Mouse (Mus musculus): ENCODE results near the gene Rhebl1. TPM values are rescaled to one million over a fixed set of nuclear protein-coding genes. Genes with fewer than 3 reads are reported as not detected.

Rhebl1 gene
- polyA plus RNA-seq, 1 experiment from 2014 or later: 29.5 TPM

DNA sequence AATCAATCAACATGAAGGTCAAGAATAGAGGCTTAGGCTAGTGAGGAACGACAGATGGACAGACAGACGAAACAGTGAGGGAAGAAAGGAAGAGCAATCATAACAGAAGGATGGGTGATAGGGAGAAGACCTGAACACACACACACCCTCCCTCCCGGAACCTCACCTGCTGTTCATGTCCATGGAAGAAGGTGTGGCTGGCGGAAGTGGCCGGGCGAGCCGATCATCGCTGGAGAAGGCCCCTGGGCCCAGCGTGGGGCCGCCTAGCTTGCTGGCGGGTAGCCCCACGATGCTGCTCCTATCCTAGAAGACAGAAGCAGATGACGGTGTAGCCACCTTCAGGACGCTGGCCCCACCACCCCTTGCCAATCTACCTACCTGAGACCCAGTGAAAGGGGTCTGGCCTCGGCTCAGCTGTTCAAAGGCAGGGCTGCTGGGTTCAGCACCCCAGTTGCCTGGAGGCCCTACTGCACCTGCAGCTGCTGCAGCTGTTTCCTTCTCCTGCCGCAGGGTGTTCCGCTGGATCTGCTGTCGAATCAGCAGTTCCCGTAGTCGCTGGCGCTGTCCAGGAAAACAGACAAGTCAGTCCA is 43.0 kb downstream of the Rhebl1 start:
- Histone ChIP-seq H3K4me1 (no peaks in the 10 kb centered on the region), H3K4me3 (0 out of 2 replicates have a peak overlapping the region, but pooled peaks have one; percentile 3), H3K27me3 (replicated peaks; ENCODE audit: low read depth, poor library complexity, severe bottlenecking) (no peaks in the 10 kb centered on the region), H3K9me3 (no peaks in the 10 kb centered on the region), H3K27ac (replicated peaks) (no peak overlapping the region), H3K36me3 (replicated peaks) (peaks cover 100% of the 10 kb centered on the region)
- no peak for DNase-seq (ENCODE audit: low spot score)
- 94% methylated on average over 21 of the region's 21 CpGs for WGBS

DNA sequence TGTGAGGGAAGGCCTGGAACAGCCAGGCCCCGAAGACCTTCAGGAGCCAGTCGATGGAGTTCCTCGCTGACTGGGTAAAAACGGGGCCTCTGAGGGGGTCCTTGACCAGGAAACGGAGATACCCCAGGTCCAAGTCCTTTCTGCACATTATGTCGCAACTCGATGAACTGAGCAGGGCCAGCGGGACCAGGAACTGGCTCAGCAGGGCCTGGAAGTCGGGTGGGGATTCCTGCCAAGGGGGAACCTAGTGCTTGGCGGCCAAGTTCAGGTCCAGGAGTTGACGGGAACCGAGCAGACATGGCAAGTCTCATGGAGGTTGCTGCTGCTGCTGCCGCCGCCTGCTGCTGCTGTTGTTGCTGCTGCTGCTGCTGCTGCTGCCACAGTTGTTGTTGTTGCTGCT is 43.7 kb downstream of the Rhebl1 start:
- H3K27ac ChIP-seq (replicated peaks): no peak overlapping the region
- WGBS: 93% methylated on average over 14 of the region's 14 CpGs
- no peak overlapping the region for H3K4me3 ChIP-seq
- no peaks in the 10 kb centered on the region for H3K27me3 ChIP-seq (replicated peaks; ENCODE audit: low read depth, poor library complexity, severe bottlenecking)
- peaks cover 100% of the 10 kb centered on the region for H3K36me3 ChIP-seq (replicated peaks)
- DNase-seq (ENCODE audit: low spot score): no peak
- no peaks in the 10 kb centered on the region for H3K4me1 ChIP-seq
- no peaks in the 10 kb centered on the region for H3K9me3 ChIP-seq

DNA sequence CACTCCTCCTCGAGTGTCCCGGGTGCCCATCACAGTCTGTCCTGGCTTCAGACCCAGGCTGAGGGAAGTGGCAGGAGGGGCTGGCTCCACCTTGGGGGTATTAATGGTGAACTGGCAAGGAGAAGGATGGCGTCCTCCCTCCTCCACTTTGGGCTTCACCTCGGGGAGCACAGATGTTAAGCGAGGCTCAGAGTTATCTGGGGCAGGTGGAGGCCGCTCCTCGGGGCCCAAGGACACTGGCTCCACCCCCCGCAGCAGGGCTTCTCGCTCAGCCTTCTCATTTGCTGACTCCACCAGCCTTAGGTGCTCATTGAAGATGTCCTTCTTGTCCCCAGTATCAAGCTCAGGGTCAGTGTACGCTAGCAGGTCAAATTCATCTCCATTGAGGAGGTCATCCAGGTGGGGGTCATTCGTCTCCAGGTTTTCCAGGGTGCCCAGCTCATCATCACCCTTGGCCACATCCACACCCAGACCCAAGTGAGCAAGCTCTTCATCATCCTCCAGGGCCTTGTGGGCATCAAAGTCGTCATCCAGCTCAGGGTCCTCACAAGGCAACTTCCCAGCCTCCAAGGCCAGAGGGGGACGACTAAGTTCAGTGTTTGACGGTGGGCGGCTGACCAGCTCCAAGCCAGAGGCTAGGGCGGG is 44.3 kb downstream of the Rhebl1 start:
- H3K27ac ChIP-seq (replicated peaks): no peak overlapping the region
- 88% methylated on average over 16 of the region's 16 CpGs for WGBS
- no peaks in the 10 kb centered on the region for H3K27me3 ChIP-seq (replicated peaks; ENCODE audit: low read depth, poor library complexity, severe bottlenecking)
- no peak overlapping the region for H3K4me3 ChIP-seq
- H3K4me1 ChIP-seq: no peaks in the 10 kb centered on the region
- peaks cover 100% of the 10 kb centered on the region for H3K36me3 ChIP-seq (replicated peaks)
- H3K9me3 ChIP-seq: no peaks in the 10 kb centered on the region
- no peak for DNase-seq (ENCODE audit: low spot score)

DNA sequence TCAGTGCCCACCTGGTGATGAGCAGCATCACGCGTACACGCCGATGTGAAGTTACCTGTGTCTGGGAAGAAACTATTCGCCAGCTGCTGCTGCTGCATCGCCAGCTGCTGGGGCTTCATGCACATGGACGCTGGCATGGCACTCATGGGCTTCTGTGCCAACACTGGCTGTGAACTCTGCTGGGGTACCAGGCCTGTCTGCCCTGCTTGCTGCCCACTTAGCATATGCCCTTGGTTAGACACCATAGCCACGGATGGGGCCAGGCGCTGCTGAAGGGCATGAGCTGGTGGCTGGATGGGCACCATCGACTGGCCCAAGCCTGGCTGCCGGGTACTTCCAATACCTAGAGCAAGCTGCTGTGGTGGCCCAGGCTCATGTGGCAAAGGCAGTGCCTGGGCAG is 45.2 kb downstream of the Rhebl1 start:
- H3K36me3 ChIP-seq (replicated peaks): peaks cover 100% of the 10 kb centered on the region
- no peaks in the 10 kb centered on the region for H3K9me3 ChIP-seq
- no peaks in the 10 kb centered on the region for H3K4me1 ChIP-seq
- H3K27me3 ChIP-seq (replicated peaks; ENCODE audit: low read depth, poor library complexity, severe bottlenecking): no peaks in the 10 kb centered on the region
- no peak overlapping the region for H3K27ac ChIP-seq (replicated peaks)
- no peak for DNase-seq (ENCODE audit: low spot score)
- no peak overlapping the region for H3K4me3 ChIP-seq
- WGBS: 95% methylated on average over 11 of the region's 11 CpGs

DNA sequence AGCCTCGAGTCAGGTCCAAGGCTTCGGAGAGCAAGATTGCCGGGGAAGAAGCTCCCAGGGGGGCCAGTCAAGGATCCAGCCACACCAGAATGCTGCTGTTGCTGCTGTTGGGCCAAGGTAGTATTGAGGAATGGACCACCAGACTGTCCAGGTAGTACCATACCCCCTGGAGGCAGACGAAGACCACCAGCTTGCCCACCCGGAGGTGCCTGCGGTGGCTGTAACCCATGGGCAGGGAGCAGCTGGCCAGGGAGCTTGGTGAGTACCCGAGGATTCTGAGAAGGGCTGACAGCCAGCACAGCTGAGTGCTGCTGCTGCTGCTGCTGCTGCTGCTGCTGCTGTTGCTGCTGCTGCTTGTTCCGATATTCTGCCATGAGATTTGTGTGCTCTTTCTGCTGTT is 48.2 kb downstream of the Rhebl1 start:
- no peaks in the 10 kb centered on the region for H3K9me3 ChIP-seq
- no peak for DNase-seq (ENCODE audit: low spot score)
- no peak overlapping the region for H3K27ac ChIP-seq (replicated peaks)
- H3K27me3 ChIP-seq (replicated peaks; ENCODE audit: low read depth, poor library complexity, severe bottlenecking): no peaks in the 10 kb centered on the region
- H3K4me1 ChIP-seq: no peaks in the 10 kb centered on the region
- no peak overlapping the region for H3K4me3 ChIP-seq
- H3K36me3 ChIP-seq (replicated peaks): peaks cover 100% of the 10 kb centered on the region
- 90% methylated on average over 8 of the region's 8 CpGs for WGBS

DNA sequence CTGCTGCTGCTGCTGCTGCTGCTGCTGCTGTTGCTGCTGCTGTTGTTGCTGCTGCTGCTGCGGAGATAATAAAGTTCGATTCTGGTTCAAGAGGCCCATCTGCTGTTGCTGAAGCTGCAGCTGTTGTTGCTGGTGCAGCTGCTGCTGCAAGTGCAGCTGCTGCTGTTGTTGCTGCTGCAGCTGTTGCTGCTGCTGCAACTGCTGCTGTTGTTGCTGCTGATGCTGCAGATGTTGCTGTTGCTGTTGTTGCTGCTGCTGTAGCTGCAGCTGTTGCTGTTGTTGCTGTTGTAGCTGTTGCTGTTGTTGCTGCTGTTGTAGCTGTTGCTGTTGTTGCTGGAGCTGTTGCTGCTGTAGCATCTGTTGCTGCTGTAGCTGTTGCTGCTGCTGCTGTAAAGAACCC is 49.2 kb downstream of the Rhebl1 start:
- Histone ChIP-seq H3K27ac (replicated peaks) (no peak overlapping the region), H3K4me3 (no peak overlapping the region), H3K27me3 (replicated peaks; ENCODE audit: low read depth, poor library complexity, severe bottlenecking) (no peaks in the 10 kb centered on the region), H3K4me1 (no peaks in the 10 kb centered on the region), H3K9me3 (no peaks in the 10 kb centered on the region), H3K36me3 (replicated peaks) (peaks cover 100% of the 10 kb centered on the region)
- DNase-seq (ENCODE audit: low spot score): no peak
- 99% methylated on average over 2 of the region's 2 CpGs for WGBS

DNA sequence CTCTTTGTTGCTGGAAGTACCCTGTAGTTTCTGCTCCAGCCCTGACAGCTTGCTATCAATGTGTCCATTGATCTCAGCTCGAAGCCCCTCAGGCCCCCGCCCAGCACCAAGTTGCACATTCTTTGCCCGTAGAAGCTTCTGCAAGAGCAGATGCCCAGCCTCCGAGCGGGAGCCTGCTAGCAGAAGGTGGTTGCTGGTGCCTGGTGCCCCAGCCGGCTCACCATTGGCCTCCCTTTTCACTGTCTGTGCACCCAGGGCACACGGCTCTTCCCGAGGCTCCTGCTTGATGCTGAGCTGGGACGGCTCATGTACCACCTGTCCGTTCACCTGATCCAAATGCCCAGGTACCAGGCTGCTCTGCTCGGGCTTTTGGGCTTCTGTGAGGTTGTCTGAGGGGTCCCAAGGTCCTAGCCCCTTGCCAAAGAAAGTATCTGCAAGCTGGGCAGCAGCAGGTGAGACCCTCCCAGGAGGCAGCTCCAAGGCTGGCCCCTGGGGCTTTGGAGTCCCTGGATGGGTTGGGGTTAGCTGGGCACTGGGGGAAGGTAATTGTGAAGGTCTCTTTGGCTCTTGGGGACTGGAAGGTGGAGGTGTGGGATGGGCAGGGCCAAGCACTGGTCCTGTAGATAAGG is 50.6 kb downstream of the Rhebl1 start:
- no peak for DNase-seq (ENCODE audit: low spot score)
- Histone ChIP-seq H3K27me3 (replicated peaks; ENCODE audit: low read depth, poor library complexity, severe bottlenecking) (no peaks in the 10 kb centered on the region), H3K4me1 (no peaks in the 10 kb centered on the region), H3K36me3 (replicated peaks) (peaks cover 100% of the 10 kb centered on the region), H3K27ac (replicated peaks) (no peak overlapping the region), H3K9me3 (no peaks in the 10 kb centered on the region), H3K4me3 (no peak overlapping the region)
- 84% methylated on average over 11 of the region's 11 CpGs for WGBS

DNA sequence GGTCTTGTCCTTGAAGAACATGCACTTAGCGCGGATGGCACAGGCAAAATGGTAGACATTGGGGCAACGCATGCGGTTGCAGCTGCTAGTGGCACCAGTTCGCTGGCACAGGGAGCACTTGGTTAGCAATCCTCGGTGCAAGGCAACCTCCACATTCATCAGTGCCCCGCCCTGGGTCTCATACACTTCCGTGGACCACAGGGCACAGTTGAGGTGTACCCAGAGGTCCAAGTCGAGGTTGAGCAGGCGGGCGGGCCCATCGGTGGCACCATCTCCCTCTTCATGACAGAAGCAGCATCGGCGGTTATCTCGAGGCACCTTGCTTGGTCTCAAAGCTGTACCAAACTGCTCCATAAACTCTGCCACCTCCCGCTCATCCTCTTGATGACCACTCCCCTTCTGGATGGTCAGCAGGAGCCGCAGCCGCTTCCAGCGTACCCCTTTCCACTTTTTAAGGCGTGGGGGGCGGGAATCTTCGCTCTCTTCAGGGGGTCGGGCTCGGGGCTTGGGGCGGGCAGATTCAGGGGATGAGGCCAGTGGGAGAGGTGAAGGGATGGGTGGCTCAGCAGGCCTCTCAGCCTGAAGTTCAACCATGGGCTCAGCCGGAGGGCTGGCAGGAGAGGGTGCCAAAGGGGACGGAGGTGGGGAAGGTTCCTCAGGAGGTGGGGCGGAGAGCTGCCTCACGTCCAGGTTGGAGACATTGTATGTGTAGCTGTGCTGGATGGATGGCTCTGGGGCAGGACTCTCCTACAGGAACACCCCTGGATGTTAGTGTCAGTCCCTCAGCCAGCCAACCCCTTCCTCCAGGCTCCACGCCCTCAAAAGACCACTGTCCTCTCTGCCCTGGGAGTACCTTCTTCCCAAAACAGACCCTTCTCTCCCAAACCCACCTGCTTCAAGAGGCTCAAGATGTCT is 54.4 kb downstream of the Rhebl1 start:
- 0 out of 2 replicates have a peak overlapping the region, but pooled peaks have one; percentile 8 for H3K4me3 ChIP-seq
- no peaks in the 10 kb centered on the region for H3K9me3 ChIP-seq
- DNase-seq (ENCODE audit: low spot score): no peak
- peaks cover 100% of the 10 kb centered on the region for H3K36me3 ChIP-seq (replicated peaks)
- no peaks in the 10 kb centered on the region for H3K27me3 ChIP-seq (replicated peaks; ENCODE audit: low read depth, poor library complexity, severe bottlenecking)
- H3K27ac ChIP-seq (replicated peaks): no peak overlapping the region
- WGBS: 94% methylated on average over 30 of the region's 30 CpGs
- no peaks in the 10 kb centered on the region for H3K4me1 ChIP-seq

DNA sequence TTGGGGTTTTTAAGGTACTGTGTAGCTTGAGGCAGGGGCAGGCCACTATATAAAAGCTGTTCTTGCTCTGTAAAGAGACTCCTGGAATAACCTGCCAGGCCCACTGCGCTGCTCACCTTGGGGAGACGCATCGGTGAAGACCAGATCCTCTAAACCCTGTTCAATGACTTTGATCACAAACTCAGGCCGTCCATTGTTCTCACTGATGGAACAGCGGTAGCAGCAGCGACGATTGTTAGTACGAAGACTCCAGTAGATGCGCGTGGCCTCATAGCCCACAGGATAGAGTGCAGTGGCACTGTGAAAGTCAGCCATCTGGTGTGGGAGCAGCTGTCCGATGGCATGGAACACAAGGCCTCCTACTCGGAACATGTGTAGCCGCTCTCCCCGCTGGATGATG is 55.2 kb downstream of the Rhebl1 start:
- H3K9me3 ChIP-seq: no peaks in the 10 kb centered on the region
- no peaks in the 10 kb centered on the region for H3K27me3 ChIP-seq (replicated peaks; ENCODE audit: low read depth, poor library complexity, severe bottlenecking)
- no peak overlapping the region for H3K27ac ChIP-seq (replicated peaks)
- DNase-seq (ENCODE audit: low spot score): no peak
- 96% methylated on average over 14 of the region's 14 CpGs for WGBS
- H3K4me1 ChIP-seq: no peaks in the 10 kb centered on the region
- H3K4me3 ChIP-seq: no peak overlapping the region
- peaks cover 100% of the 10 kb centered on the region for H3K36me3 ChIP-seq (replicated peaks)

DNA sequence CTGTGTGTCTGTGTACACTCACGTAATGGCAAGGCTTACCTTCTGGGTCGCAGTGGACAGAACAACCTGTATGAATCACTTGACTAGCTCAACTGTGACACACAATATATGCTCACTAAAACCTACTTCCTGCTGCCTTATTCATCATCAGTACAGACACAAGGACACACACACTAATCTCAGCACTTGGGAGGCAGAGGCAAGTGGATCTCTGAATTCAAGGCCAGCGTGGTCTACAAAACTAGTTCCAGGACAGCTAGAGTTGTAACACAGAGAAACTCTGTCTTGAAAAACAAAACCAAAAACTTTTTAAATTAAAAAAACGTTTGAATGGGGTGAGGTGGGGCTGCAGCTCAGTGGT is 56.6 kb downstream of the Rhebl1 start:
- peaks cover 1% of the 10 kb centered on the region; the same call in 1 of the 2 replicates for H3K4me1 ChIP-seq
- H3K27me3 ChIP-seq (replicated peaks; ENCODE audit: low read depth, poor library complexity, severe bottlenecking): no peaks in the 10 kb centered on the region
- no peaks in the 10 kb centered on the region for H3K9me3 ChIP-seq
- DNase-seq (ENCODE audit: low spot score): no peak
- H3K27ac ChIP-seq (replicated peaks): no peak overlapping the region
- peaks cover 100% of the 10 kb centered on the region for H3K36me3 ChIP-seq (replicated peaks)
- WGBS: 78% methylated on average over 4 of the region's 4 CpGs
- H3K4me3 ChIP-seq: no peak overlapping the region

DNA sequence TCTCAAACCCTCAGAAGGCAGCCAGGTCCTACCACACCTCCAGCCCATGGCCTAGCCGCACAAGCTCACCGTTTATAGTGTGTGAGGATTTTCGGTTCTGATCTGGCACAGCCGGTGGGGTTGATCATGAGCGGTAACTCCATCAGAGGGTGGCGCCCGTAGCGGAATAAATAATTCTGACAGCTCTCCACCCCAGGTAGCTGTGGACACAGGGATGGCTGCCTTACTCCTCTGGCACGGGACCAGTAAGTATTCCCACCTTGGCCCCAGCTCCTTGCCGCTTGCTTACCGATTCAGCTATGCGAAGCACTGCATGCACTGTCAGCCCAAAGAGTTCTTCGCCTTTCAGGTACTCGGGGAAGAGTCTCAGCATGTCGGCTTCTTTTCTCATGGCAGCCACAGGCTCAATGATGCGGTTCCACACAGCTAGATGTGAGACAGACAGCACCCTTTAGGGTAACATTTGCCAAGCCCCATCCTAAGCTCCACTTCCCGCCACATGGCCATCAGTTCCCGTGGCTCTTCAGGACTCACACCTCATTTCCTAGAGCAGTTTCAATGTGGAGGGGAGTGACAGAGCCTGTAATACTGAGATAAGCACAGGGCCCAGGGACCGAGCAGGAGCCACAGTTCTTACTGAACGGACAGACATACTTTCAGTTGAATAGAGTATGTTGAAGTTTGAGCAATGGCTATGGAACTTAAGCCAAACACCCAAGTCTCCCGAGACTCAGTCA is 57.2 kb downstream of the Rhebl1 start:
- H3K4me3 ChIP-seq: no peak overlapping the region
- peaks cover 97% of the 10 kb centered on the region for H3K36me3 ChIP-seq (replicated peaks)
- WGBS: 95% methylated on average over 21 of the region's 21 CpGs
- DNase-seq (ENCODE audit: low spot score): no peak
- peaks cover 5% of the 10 kb centered on the region; the same call in 1 of the 2 replicates for H3K4me1 ChIP-seq
- no peaks in the 10 kb centered on the region for H3K27me3 ChIP-seq (replicated peaks; ENCODE audit: low read depth, poor library complexity, severe bottlenecking)
- no peaks in the 10 kb centered on the region for H3K9me3 ChIP-seq
- no peak overlapping the region for H3K27ac ChIP-seq (replicated peaks)

DNA sequence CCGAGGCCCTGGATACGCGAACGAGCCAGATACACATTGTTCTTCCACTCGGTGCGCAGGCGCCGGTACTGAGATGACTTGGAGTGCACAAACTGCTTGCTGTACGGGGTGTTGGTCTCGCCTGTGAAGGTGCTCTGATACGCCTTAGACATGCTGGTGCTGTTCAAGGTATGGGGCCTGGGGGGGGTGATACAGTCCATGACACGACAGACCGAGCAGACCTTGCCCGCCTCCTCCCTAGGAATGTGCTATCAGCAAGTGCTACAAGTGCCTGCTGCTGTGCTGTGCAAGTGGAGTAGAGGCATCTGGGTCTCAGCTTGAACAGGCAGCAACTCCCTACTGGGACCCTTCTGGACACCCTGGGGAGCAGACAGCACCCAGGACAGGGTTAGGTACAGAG is 59.0 kb downstream of the Rhebl1 start:
- H3K27me3 ChIP-seq (replicated peaks; ENCODE audit: low read depth, poor library complexity, severe bottlenecking): no peaks in the 10 kb centered on the region
- H3K9me3 ChIP-seq: no peaks in the 10 kb centered on the region
- no peak overlapping the region for H3K4me3 ChIP-seq
- H3K4me1 ChIP-seq: peaks cover 15% of the 10 kb centered on the region
- peaks cover 78% of the 10 kb centered on the region for H3K36me3 ChIP-seq (replicated peaks)
- no peak for DNase-seq (ENCODE audit: low spot score)
- WGBS: 92% methylated on average over 14 of the region's 14 CpGs
- H3K27ac ChIP-seq (replicated peaks): no peak overlapping the region
